Mouse (Mus musculus) C2C12 (cell line): Measurements from ENCODE around the gene Ythdf1. TPM values are rescaled to one million over a fixed set of nuclear protein-coding genes. Genes with fewer than 3 reads are reported as not detected.

Experiments
- H3K27me3 ChIP-seq: one replicate; pipeline ENCODE4 v1.6.1; 2011; ENCODE audit not compliant: control insufficient read depth, insufficient read depth, insufficient read length
- H3K36me3 ChIP-seq: one replicate; pipeline ENCODE4 v1.6.1; 2011; ENCODE audit not compliant: control insufficient read depth, insufficient read depth
- H3K4me3 ChIP-seq: one replicate; pipeline ENCODE4 v1.5.1; 2011; ENCODE audit warnings: mild to moderate bottlenecking, control low read depth; ENCODE audit not compliant: poor library complexity, insufficient read depth, severe bottlenecking
- H3K79me2 ChIP-seq: one replicate; pipeline ENCODE4 v1.6.1; 2011; ENCODE audit not compliant: control insufficient read depth, insufficient read depth
- H3K79me3 ChIP-seq: one replicate; pipeline ENCODE4 v1.6.1; 2011; ENCODE audit warnings: low read depth, control low read depth
- H3ac ChIP-seq: one replicate; pipeline ENCODE3; 2011; ENCODE audit warnings: low read depth; ENCODE audit not compliant: control insufficient read depth, insufficient read length
- CEBPB ChIP-seq: IDR thresholded peaks from one replicate; pipeline ENCODE4 v1.6.1; 2011; ENCODE audit warnings: low read depth, mild to moderate bottlenecking, control low read depth, moderate library complexity
- CTCF ChIP-seq: IDR thresholded peaks from one replicate; pipeline ENCODE4 v1.5.1; 2011; ENCODE audit not compliant: control insufficient read depth, insufficient read depth, insufficient read length
- FOSL1 ChIP-seq: IDR thresholded peaks from one replicate; pipeline ENCODE4 v1.8.0; 2011; ENCODE audit warnings: mild to moderate bottlenecking, low read length; ENCODE audit not compliant: poor library complexity, insufficient read depth, severe bottlenecking
- MAX ChIP-seq: IDR thresholded peaks from one replicate; pipeline ENCODE4 v1.6.1; 2011; ENCODE audit warnings: mild to moderate bottlenecking, control low read depth
- MYOD1 ChIP-seq: IDR thresholded peaks from one replicate; pipeline ENCODE4 v1.6.1; 2011; ENCODE audit warnings: low read depth; ENCODE audit not compliant: control insufficient read depth, insufficient read length
- MYOG ChIP-seq: IDR thresholded peaks from one replicate; pipeline ENCODE4 v1.6.1; 2011; ENCODE audit not compliant: control insufficient read depth, insufficient read length; ENCODE audit errors: extremely low read depth
- USF1 ChIP-seq: IDR thresholded peaks from one replicate; pipeline ENCODE4 v1.6.1; 2011; ENCODE audit warnings: low read depth, mild to moderate bottlenecking, control low read depth, moderate library complexity
- polyA plus RNA-seq: library from polyadenylated mRNA; unstranded; fragments of >200 nt; fragmentation: generic; extraction: Trizol; gene quantifications from one replicate; pipeline ENCODE4 v1.2.1, GENCODE M21; 2012; ENCODE audit warnings: missing spikeins

The Ythdf1 gene
- polyA plus RNA-seq, 1 experiment: 33.4 TPM

DNA sequence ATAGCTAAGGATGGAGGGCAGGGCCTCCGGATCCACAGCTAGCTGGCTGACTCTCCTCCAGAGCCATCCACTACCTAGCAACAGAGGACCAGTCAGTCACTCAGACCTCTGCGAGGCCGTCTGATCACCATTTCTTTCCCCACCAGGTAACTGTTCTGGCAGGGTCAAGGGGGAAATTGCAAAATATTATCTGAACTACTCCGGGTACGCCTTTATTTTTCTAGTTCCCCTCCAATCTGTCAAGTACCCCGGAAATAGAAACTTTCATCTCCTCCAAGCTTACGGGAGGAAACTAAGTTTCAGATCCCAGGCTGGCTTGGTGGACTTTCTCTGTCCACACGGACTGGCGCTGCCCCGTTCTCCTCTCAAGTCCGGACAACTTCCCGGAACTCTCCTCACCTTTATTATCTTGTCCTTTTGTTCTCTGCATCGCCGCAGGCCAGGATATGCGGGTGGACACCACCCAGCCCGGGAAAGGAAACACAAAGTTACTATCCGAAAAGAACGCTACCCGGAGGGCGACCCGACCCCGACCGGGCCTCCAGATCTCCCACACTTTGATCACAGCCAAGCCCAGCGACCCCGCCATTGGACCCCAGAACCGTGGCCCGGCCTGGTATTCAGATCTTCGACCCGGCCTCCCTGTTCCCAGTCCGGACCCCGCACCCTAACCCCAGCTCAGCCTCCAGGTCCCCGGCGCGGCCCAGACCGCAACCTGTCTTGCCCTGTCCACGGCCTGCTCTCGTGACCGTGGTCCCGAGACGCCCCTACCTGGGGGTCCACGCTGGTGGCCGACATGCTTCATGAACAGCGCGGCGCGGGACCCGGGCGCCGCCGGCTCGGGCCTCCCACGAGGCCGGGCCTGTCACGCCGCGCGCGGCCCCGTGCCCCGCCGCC is 588 bp downstream of the Ythdf1 start:
- peaks cover 43% of the 10 kb centered on the region for H3K36me3 ChIP-seq
- H3ac ChIP-seq: peak overlapping the region; percentile 99
- peaks cover 53% of the 10 kb centered on the region for H3K79me3 ChIP-seq
- H3K27me3 ChIP-seq: peaks cover 3% of the 10 kb centered on the region
- TF ChIP-seq FOSL1: no peak
- TF ChIP-seq CEBPB: no peak
- no peak for TF ChIP-seq MYOG
- TF ChIP-seq MAX: no peak
- TF ChIP-seq USF1: no peak
- TF ChIP-seq MYOD1: no peak
- TF ChIP-seq CTCF: no peak
- H3K4me3 ChIP-seq: peak overlapping the region; percentile 98
- peaks cover 57% of the 10 kb centered on the region for H3K79me2 ChIP-seq

GRCm38 (mm10) chr2:180915886-180916433 is 4.8 kb downstream of the Ythdf1 start:
- Histone ChIP-seq H3K4me3 (no peak overlapping the region), H3K79me2 (peaks cover 99% of the 10 kb centered on the region), H3K36me3 (peaks cover 85% of the 10 kb centered on the region), H3ac (no peak overlapping the region), H3K27me3 (no peaks in the 10 kb centered on the region), H3K79me3 (peaks cover 85% of the 10 kb centered on the region)
- TF ChIP-seq FOSL1 (no peak), MAX (no peak), MYOD1 (no peak), CTCF (no peak), MYOG (no peak), CEBPB (no peak), USF1 (no peak)

DNA sequence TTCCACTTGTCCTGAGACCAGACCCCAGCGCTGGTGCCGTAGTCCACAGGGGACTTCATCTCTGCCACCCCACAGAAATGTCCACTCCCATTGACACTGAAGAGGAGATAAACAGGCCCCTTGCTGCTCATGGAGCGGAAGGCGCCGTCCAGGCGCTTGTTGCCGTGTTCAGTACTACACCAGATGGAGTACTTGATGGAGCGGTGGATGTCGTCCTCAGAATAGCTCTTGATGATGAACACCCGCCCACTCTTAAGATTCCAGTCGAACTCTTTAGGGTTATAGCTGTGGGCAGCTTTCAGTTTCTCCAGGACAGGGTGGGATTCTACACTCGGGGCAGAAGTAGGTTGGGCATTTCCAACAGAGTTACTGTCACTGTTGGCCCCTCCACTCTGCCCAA is 9.8 kb downstream of the Ythdf1 start:
- Histone ChIP-seq H3ac (no peak overlapping the region), H3K4me3 (no peak overlapping the region), H3K79me3 (peaks cover 78% of the 10 kb centered on the region), H3K27me3 (no peaks in the 10 kb centered on the region), H3K36me3 (peaks cover 96% of the 10 kb centered on the region), H3K79me2 (peaks cover 100% of the 10 kb centered on the region)
- TF ChIP-seq MYOG: no peak
- no peak for TF ChIP-seq FOSL1
- TF ChIP-seq MAX: no peak
- no peak for TF ChIP-seq MYOD1
- no peak for TF ChIP-seq USF1
- no peak for TF ChIP-seq CEBPB
- no peak for TF ChIP-seq CTCF

GRCm38 (mm10) chr2:180905556-180906221 is 15.1 kb downstream of the Ythdf1 start:
- peaks cover 52% of the 10 kb centered on the region for H3K79me2 ChIP-seq
- H3K36me3 ChIP-seq: peaks cover 61% of the 10 kb centered on the region
- H3K4me3 ChIP-seq: no peak overlapping the region
- TF ChIP-seq CEBPB (no peak), FOSL1 (no peak), MYOD1 (no peak)
- H3ac ChIP-seq: no peak overlapping the region
- H3K27me3 ChIP-seq: no peaks in the 10 kb centered on the region
- H3K79me3 ChIP-seq: peaks cover 36% of the 10 kb centered on the region

GRCm38 (mm10) chr2:180904435-180905208 is 16.1 kb downstream of the Ythdf1 start:
- Histone ChIP-seq H3K79me2 (peaks cover 41% of the 10 kb centered on the region), H3ac (no peak overlapping the region), H3K27me3 (no peaks in the 10 kb centered on the region), H3K79me3 (peaks cover 27% of the 10 kb centered on the region), H3K4me3 (no peak overlapping the region), H3K36me3 (peaks cover 51% of the 10 kb centered on the region)
- TF ChIP-seq FOSL1: no peak
- no peak for TF ChIP-seq MYOD1
- TF ChIP-seq CTCF: no peak
- TF ChIP-seq USF1: no peak
- no peak for TF ChIP-seq MYOG
- TF ChIP-seq CEBPB: no peak
- no peak for TF ChIP-seq MAX
